Mouse (Mus musculus) right cerebral cortex, postnatal 14 days (tissue): Measurements from ENCODE around the gene Gpatch3.

Source experiments
- DNase-seq: peaks from one replicate; pipeline ENCODE4 v3.0.0; 2022

Gene Gpatch3

GRCm38 (mm10) chr4:133622161-133622695, 47.7 kb downstream of the Gpatch3 start:
- no peak for DNase-seq

DNA sequence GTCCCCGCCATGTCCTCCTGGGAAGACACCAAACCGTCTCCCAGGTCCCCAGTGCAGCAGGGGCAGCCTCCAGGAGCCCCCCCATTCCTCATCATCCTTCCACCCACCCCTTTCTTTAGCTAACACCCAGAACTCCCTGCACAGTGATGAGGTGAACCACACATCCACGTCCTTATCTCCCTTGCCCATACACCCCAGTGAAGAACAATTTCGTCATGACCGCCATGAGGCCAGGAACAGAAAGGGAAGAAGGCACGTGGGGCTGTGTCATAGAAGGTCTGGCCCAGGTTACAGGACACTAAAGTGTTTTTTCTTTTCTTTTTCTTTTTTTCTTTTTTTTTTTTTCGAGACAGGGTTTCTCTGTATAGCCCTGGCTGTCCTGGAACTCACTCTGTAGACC, 50.3 kb downstream of the Gpatch3 start:
- no peak for DNase-seq

GRCm38 (mm10) chr4:133625621-133626071, 51.1 kb downstream of the Gpatch3 start:
- DNase-seq: no peak

DNA sequence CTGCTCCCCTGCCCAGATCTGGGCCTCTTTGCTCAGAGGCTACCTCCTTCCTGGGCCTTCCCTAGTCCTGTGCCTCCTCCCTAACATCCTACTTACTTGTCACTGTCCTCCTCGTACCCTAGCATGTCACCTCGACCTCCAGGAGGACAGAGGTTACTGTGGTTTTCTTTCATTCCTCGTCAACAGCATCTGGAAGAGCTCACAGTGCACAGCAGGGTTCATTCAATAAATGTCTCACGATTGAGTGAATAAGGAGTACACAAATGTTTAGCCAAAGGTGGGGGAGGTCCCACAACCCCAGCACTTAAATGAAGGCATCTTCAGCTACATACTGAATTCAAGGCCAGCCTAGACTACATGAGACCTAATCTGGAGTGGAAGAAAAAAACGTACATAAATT, 51.7 kb downstream of the Gpatch3 start:
- DNase-seq: no peak

DNA sequence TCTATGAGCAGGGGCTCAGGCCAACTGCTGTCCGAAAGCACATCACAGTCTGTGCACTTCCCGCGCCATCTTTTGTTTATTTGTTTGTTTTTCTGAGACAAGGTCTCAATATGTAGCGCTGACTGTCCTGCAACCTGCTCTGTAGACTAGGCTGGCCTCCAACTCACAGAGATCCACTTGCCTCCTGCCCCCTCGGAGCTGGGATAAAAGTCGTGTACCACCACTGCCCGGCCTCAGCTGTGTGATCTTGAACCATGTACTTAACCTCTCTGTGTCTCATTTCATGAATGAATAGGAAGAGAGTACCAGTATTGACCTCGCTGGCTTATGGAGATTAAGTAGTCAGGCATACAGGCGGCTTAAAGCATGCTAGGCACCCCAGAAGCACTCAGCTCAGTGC, 52.1 kb downstream of the Gpatch3 start:
- no peak for DNase-seq

DNA sequence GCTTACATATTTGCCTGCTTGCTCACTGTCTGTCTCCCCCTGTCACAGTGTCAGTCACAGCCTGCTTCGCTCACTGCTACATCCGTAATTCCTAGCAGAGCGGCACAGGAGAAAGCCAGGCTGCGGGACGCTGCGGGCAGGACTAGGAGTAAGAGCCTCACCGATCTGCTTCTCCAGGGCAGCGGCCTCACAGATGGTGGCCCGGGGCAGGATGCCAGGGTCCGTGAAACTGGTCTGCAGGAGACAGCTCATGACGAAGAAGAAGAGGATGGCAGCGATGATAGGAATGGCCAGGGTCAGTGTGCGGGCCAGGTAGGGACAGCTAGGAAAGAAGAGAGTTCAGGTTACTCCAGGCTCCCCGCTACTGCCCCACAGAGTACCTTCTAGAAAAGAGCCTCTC, 52.5 kb downstream of the Gpatch3 start:
- DNase-seq: no peak

DNA sequence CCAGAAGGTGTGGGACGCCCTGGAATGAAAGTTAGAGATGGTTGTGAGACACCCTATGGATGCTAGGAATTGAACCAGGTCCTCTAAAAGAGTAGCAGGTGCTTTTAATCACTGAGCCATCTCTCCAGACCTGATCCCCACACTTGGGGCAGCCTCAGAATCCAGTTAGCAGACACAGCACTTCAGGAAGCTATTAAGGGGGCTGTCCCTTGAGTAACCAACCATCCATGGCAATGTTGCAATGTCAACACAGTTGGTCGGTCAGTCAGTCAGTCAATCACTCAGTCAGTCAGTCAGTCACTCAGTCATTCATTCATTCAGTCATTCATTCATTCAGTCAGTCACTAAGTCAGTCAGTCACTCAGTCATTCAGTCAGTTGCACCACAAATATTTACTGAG, 54.0 kb downstream of the Gpatch3 start:
- DNase-seq: no peak

GRCm38 (mm10) chr4:133629191-133629590, 54.6 kb downstream of the Gpatch3 start:
- DNase-seq: no peak

DNA sequence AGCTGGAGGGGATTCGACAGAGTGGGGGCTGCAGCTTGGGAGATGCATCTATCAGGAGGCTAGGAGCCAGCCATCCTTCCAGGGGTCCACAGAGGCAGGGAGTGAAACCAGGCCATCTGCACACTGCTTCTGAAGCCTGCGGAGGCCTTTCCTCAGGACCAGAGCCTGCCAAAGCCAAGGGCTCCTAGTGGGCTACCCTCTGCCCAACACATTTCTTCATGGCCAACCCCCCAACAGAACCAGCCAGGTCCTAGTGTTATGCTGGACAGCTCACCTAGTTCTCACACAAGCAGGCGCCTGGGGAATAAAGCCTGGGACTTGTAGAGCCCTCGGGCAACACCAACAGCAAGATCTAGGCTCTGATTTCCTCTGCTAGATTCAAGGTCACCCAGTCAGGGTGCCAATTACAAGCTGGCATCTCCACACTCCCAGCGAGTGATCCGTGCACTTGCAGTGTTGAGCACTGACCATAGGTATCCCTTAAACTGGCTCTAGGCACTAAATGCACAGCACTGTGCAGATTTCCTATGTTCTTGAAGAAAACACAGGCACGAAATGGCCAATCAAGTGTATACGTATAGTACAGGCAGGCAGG, 55.9 kb downstream of the Gpatch3 start:
- DNase-seq: no peak

- DNase-seq: no peak
Measured at GRCm38 (mm10) chr4:133631071-133631768, 56.7 kb downstream of the Gpatch3 start.

DNA sequence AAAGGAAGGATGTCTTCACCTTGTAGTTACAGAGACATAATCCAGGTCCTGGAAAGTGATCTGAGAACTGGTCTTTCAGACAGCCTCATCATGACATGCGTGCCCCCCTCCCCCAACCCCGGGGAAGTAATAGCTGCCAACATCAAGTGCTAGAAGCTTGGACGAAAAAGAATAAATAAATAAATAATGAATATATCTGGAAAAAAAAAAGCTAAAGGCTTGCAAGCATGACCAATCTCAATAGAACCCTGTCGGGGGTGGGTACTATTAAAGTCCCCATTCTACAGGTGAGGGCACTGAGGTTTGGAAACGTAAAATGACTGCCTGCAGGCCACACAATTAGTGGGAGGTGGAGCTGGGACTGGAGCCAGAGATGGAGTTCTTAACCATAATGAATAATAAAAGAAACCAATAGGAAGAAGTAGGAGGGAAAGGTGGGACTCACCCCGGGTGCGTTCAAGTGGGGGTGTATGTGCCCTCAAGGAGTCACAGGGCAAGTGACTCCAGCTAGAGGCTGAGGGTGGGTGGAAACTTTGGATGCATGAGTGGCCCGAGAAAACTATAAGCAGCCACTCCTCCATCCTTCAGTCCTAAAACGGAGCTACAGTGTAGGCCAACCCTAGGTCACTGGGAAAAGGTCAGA, 57.3 kb downstream of the Gpatch3 start:
- no peak for DNase-seq

- peak; percentile 35 for DNase-seq
Measured at GRCm38 (mm10) chr4:133632483-133633327, 58.2 kb downstream of the Gpatch3 start.

- peak; percentile 81 for DNase-seq
Measured at GRCm38 (mm10) chr4:133633332-133634042, 58.9 kb downstream of the Gpatch3 start.
